8 mouse cellular contexts compared by ENCODE assay signal in genomic region chr19:40588293-40588654, GRCm38 (mm10). TPM values are rescaled to one million over a fixed set of nuclear protein-coding genes. Genes with fewer than 3 reads are reported as not detected.
DNase-seq lines count a peak whose midpoint lies in the region; ATAC-seq and TF ChIP-seq lines count a peak whose summit lies in the region.

TSS of gene Aldh18a1 (minus strand) at chr19:40588463.

- peaks cover 24% of the 10 kb centered on the region for H3K36me3 ChIP-seq in C2C12 (ENCODE audit: control insufficient read depth, insufficient read depth)
- H3K36me3 ChIP-seq in erythroblast, embryonic 14.5 days (ENCODE audit: control insufficient read depth): peaks cover 25% of the 10 kb centered on the region
- H3K36me3 ChIP-seq in heart, embryonic 11.5 days (ENCODE audit: control insufficient read depth, insufficient read depth, low read length): peaks cover 2% of the 10 kb centered on the region; the same call in 1 of the 2 replicates
- H3K36me3 ChIP-seq in kidney, embryonic 16.5 days (ENCODE audit: insufficient read depth, low read length): no peaks in the 10 kb centered on the region
- H3K36me3 ChIP-seq in liver, adult 2 months (ENCODE audit: control insufficient read depth, insufficient read depth, low read length): no peaks in the 10 kb centered on the region
- peaks cover 18% of the 10 kb centered on the region for H3K36me3 ChIP-seq in myocyte (ENCODE audit: control insufficient read depth, insufficient read depth)
- no peaks in the 10 kb centered on the region for H3K36me3 ChIP-seq in splenic B cell, adult 2 months (ENCODE audit: control insufficient read depth, insufficient read depth, low read length, poor library complexity, severe bottlenecking)

- peak within 1 kb of the TSS; percentile 57 for H3K27ac ChIP-seq in heart, embryonic 11.5 days (ENCODE audit: low read depth, low read length)
- peak within 1 kb of the TSS; percentile 36; the same call in 1 of the 2 replicates for H3K27ac ChIP-seq in kidney, embryonic 16.5 days (ENCODE audit: low read length)
- no peak within 1 kb of the TSS for H3K27ac ChIP-seq in liver, adult 2 months (replicated peaks; ENCODE audit: insufficient read depth, low read depth, low read length)

- H3K27me3 ChIP-seq in C2C12 (ENCODE audit: control insufficient read depth, insufficient read depth, insufficient read length): no peaks in the 10 kb centered on the region
- no peaks in the 10 kb centered on the region for H3K27me3 ChIP-seq in erythroblast, embryonic 14.5 days (ENCODE audit: control insufficient read depth)
- H3K27me3 ChIP-seq in heart, embryonic 11.5 days (ENCODE audit: control insufficient read depth, insufficient read depth, low read length): no peaks in the 10 kb centered on the region
- H3K27me3 ChIP-seq in kidney, embryonic 16.5 days (ENCODE audit: insufficient read depth, low read length): no peaks in the 10 kb centered on the region
- no peaks in the 10 kb centered on the region for H3K27me3 ChIP-seq in liver, adult 2 months (ENCODE audit: control insufficient read depth, insufficient read depth, low read length)
- H3K27me3 ChIP-seq in myocyte (ENCODE audit: control insufficient read depth, insufficient read depth, insufficient read length): no peaks in the 10 kb centered on the region
- no peaks in the 10 kb centered on the region for H3K27me3 ChIP-seq in splenic B cell, adult 2 months (ENCODE audit: control insufficient read depth, insufficient read depth, low read length, poor library complexity, severe bottlenecking)

- H3K9me3 ChIP-seq in erythroblast, embryonic 14.5 days (ENCODE audit: control insufficient read depth, low read length): no peaks in the 10 kb centered on the region
- no peaks in the 10 kb centered on the region for H3K9me3 ChIP-seq in heart, embryonic 11.5 days (replicated peaks; ENCODE audit: control insufficient read depth, low read length)
- no peaks in the 10 kb centered on the region for H3K9me3 ChIP-seq in kidney, embryonic 16.5 days (ENCODE audit: low read length)

- peaks cover 11% of the 10 kb centered on the region for H3K79me3 ChIP-seq in C2C12 (ENCODE audit: low read depth)

- 0% methylated on average over 34 of the region's 34 CpGs for WGBS in heart, embryonic 11.5 days (ENCODE audit: insufficient replicate concordance)
- under 1% methylated on average over 34 of the region's 34 CpGs for WGBS in kidney, embryonic 16.5 days
- under 1% methylated on average over 34 of the region's 34 CpGs for WGBS in liver, adult 2 months

- peak; percentile 98 for DNase-seq in brain, embryonic 14.5 days (ENCODE audit: low read depth)
- peak; percentile 14 for DNase-seq in liver, adult 2 months (ENCODE audit: extremely low read depth, low read depth, low spot score)
- peak; percentile 96 for DNase-seq in splenic B cell, adult 2 months (ENCODE audit: low read depth, low spot score)

- ATAC-seq in heart, embryonic 11.5 days (replicated peaks; ENCODE audit: insufficient number of reproducible peaks, low FRiP score, low TSS enrichment): peak; percentile 92
- ATAC-seq in kidney, embryonic 16.5 days (ENCODE audit: low FRiP score, low TSS enrichment): peak; percentile 96

- peak within 1 kb of the TSS; percentile 83 for H3ac ChIP-seq in C2C12 (ENCODE audit: control insufficient read depth, insufficient read length, low read depth)
- peak within 1 kb of the TSS; percentile 15 for H3ac ChIP-seq in myocyte (ENCODE audit: control insufficient read depth, insufficient read length)

- H3K4me2 ChIP-seq in heart, embryonic 11.5 days: peak within 1 kb of the TSS; percentile 85
- H3K4me2 ChIP-seq in kidney, embryonic 16.5 days (replicated peaks; ENCODE audit: low read depth, low read length): peak within 1 kb of the TSS; percentile 76
- peak within 1 kb of the TSS; percentile 89 for H3K4me2 ChIP-seq in myocyte (ENCODE audit: low read depth)

- no peak for TF ChIP-seq POLR2A in brain, embryonic 14.5 days (IDR thresholded peaks at IDR 0.05; ENCODE audit: borderline replicate concordance, extremely low read depth, insufficient read depth, insufficient read length, poor library complexity, severe bottlenecking)
- TF ChIP-seq POLR2A in liver, adult 2 months (IDR thresholded peaks at IDR 0.05; ENCODE audit: extremely low read depth, insufficient read depth, low read length): no peak
- peak; percentile 78 for TF ChIP-seq POLR2A in myocyte (IDR thresholded peaks at IDR 0.05; ENCODE audit: insufficient read length, low read depth)

- no peak for TF ChIP-seq CTCF in C2C12 (IDR thresholded peaks at IDR 0.05; ENCODE audit: control insufficient read depth, insufficient read depth, insufficient read length)
- TF ChIP-seq CTCF in brain, embryonic 14.5 days (IDR thresholded peaks at IDR 0.05; ENCODE audit: borderline replicate concordance, extremely low read depth, insufficient read depth, insufficient read length): no peak
- no peak for TF ChIP-seq CTCF in liver, adult 2 months (IDR thresholded peaks at IDR 0.05; ENCODE audit: low read depth, low read length)

- peaks cover 48% of the 10 kb centered on the region for H3K4me1 ChIP-seq in erythroblast, embryonic 14.5 days (ENCODE audit: control insufficient read depth)
- H3K4me1 ChIP-seq in heart, embryonic 11.5 days (ENCODE audit: control insufficient read depth, insufficient read depth, low read length): peaks cover 9% of the 10 kb centered on the region
- H3K4me1 ChIP-seq in kidney, embryonic 16.5 days (ENCODE audit: insufficient read depth, low read length): peaks cover 9% of the 10 kb centered on the region; the same call in 1 of the 2 replicates
- H3K4me1 ChIP-seq in liver, adult 2 months (ENCODE audit: control insufficient read depth, insufficient read depth, low read length): peaks cover 2% of the 10 kb centered on the region; the same call in 1 of the 2 replicates

- peak within 1 kb of the TSS; percentile 79 for H3K9ac ChIP-seq in heart, embryonic 11.5 days (ENCODE audit: low read depth, low read length)
- peak within 1 kb of the TSS; percentile 72 for H3K9ac ChIP-seq in kidney, embryonic 16.5 days (replicated peaks; ENCODE audit: low read length)
- H3K9ac ChIP-seq in liver, adult 2 months (ENCODE audit: low read depth, low read length): peak within 1 kb of the TSS; percentile 80

- H3K79me2 ChIP-seq in C2C12 (ENCODE audit: control insufficient read depth, insufficient read depth): peaks cover 32% of the 10 kb centered on the region
- H3K79me2 ChIP-seq in liver, adult 2 months (ENCODE audit: control insufficient read depth, insufficient read depth, low read length): no peaks in the 10 kb centered on the region
- peaks cover 32% of the 10 kb centered on the region for H3K79me2 ChIP-seq in myocyte (ENCODE audit: control insufficient read depth, insufficient read depth)

- H3K4me3 ChIP-seq in C2C12 (ENCODE audit: insufficient read depth, poor library complexity, severe bottlenecking) (peak within 1 kb of the TSS; percentile 74), myocyte (peak within 1 kb of the TSS; percentile 86)
- peak within 1 kb of the TSS; percentile 90 for H3K4me3 ChIP-seq in erythroblast, embryonic 14.5 days (replicated peaks)
- peak within 1 kb of the TSS; percentile 66 for H3K4me3 ChIP-seq in heart, embryonic 11.5 days (ENCODE audit: low read depth, low read length)
- H3K4me3 ChIP-seq in kidney, embryonic 16.5 days (ENCODE audit: low read length): peak within 1 kb of the TSS; percentile 85
- H3K4me3 ChIP-seq in liver, adult 2 months (ENCODE audit: insufficient read depth, low read depth, low read length): peak within 1 kb of the TSS; percentile 90

TF ChIP-seq in C2C12, 6 proteins besides CTCF, POLR2A, EP300 and RAD21:
- TF ChIP-seq CEBPB (IDR thresholded peaks at IDR 0.05; ENCODE audit: low read depth): peak; percentile 46
- no peak for TF ChIP-seq MYOG (IDR thresholded peaks at IDR 0.05; ENCODE audit: control insufficient read depth, extremely low read depth, insufficient read length)
- no peak for TF ChIP-seq FOSL1 (IDR thresholded peaks at IDR 0.05; ENCODE audit: insufficient read depth, low read length, poor library complexity, severe bottlenecking)
- TF ChIP-seq USF1 (IDR thresholded peaks at IDR 0.05; ENCODE audit: low read depth): peak; percentile 17
- no peak for TF ChIP-seq MYOD1 (IDR thresholded peaks at IDR 0.05; ENCODE audit: control insufficient read depth, insufficient read length, low read depth)
- TF ChIP-seq MAX (IDR thresholded peaks at IDR 0.05): peak; percentile 92

TF ChIP-seq in myocyte, 11 proteins besides CTCF, POLR2A, EP300 and RAD21:
- TF ChIP-seq TCF12 (IDR thresholded peaks at IDR 0.05; ENCODE audit: insufficient read depth, poor library complexity, severe bottlenecking): no peak
- TF ChIP-seq POLR2AphosphoS2 (IDR thresholded peaks at IDR 0.05; ENCODE audit: insufficient read length, low read depth): peak; percentile 87
- TF ChIP-seq USF1 (IDR thresholded peaks at IDR 0.05; ENCODE audit: low read depth): no peak
- no peak for TF ChIP-seq TCF3 (IDR thresholded peaks at IDR 0.05; ENCODE audit: insufficient read length, low read depth)
- TF ChIP-seq E2F4 (IDR thresholded peaks at IDR 0.05; ENCODE audit: insufficient read depth): no peak
- no peak for TF ChIP-seq REST (IDR thresholded peaks at IDR 0.05; ENCODE audit: insufficient read depth, insufficient read length)
- TF ChIP-seq CEBPB (IDR thresholded peaks at IDR 0.05; ENCODE audit: insufficient read depth, poor library complexity, severe bottlenecking): peak; percentile 72
- no peak for TF ChIP-seq MYOD1 (IDR thresholded peaks at IDR 0.05; ENCODE audit: control insufficient read depth in 1 of 3, insufficient read length in 2 of 3, low read depth in 2 of 3)
- peak; percentile 91 for TF ChIP-seq MAX (IDR thresholded peaks at IDR 0.05; ENCODE audit: low read depth)
- TF ChIP-seq SRF (IDR thresholded peaks at IDR 0.05; ENCODE audit: control insufficient read depth, insufficient read length, low read depth): no peak
- no peak for TF ChIP-seq MYOG (IDR thresholded peaks at IDR 0.05; ENCODE audit: control insufficient read depth in 1 of 3, insufficient read depth in 1 of 3, insufficient read length in 2 of 3, low read depth in 2 of 3)

RNA-seq across cellular contexts. Expression of gene Aldh18a1, which starts in this region (rescaled TPM):
- polyA plus RNA-seq in C2C12 (2012; fragmentation: generic; extraction: Trizol): 59.5 TPM
- 81.3 and 88.2 TPM in 2 replicates for polyA plus RNA-seq in brain, embryonic 14.5 days (2012; rRNA removed)
- 0.25 and 0.48 TPM in 2 replicates for polyA plus RNA-seq in erythroblast, embryonic 14.5 days (2012)
- polyA plus RNA-seq in heart, embryonic 11.5 days (2014; fragmentation: Nextera tagmentation; extraction: Ambion mirVana): 38.9 and 42.9 TPM in 2 replicates
- 58.9 and 60.4 TPM in 2 replicates for polyA plus RNA-seq in kidney, embryonic 16.5 days (2015; fragmentation: Nextera tagmentation; extraction: Ambion mirVana)
- total RNA-seq in liver, adult 2 months (2014; rRNA removed): 1.2 and 2.5 TPM in 2 replicates
- 0.27 and 1.1 TPM in 2 replicates for polyA plus RNA-seq in liver, adult 2 months (2012; rRNA removed)
- polyA plus RNA-seq in myocyte (2012; fragmentation: generic; extraction: Trizol): 185 TPM

Comparison
In these comparisons a context has a peak if more than half of its experiments do, and no peak if none do; other contexts are left out.
1. RNA of gene Aldh18a1 (polyA plus RNA-seq): 185 TPM in myocyte (single experiment), 81.3 to 88.2 TPM in brain, embryonic 14.5 days, 58.9 to 60.4 TPM in kidney, embryonic 16.5 days, 59.5 TPM in C2C12 (single experiment) and 38.9 to 42.9 TPM in heart, embryonic 11.5 days; 0.27 to 1.1 TPM in liver, adult 2 months and 0.25 to 0.48 TPM in erythroblast, embryonic 14.5 days; every median in the first group is over 10 times any median in the second.
2. DNase-seq: peak in every context shown above with its lines; median percentile 98 in brain, embryonic 14.5 days; 96 in splenic B cell, adult 2 months; 14 in liver, adult 2 months.
3. Peak in every context shown above with its lines, with median percentiles within 50 percentile points of each other: H3K4me3 ChIP-seq, H3K4me2 ChIP-seq and H3K9ac ChIP-seq.